Mouse (Mus musculus) lung, postnatal 0 days (tissue): Measurements from ENCODE around the gene Auh.

Experiments used
- CTCF ChIP-seq: IDR thresholded peaks from 2 replicates; pipeline ENCODE4 v1.5.1; 2016; ENCODE audit warnings: antibody characterized with exemption, mild to moderate bottlenecking
- EP300 ChIP-seq: IDR thresholded peaks from 2 replicates; pipeline ENCODE4 v1.6.1; 2016; ENCODE audit warnings: antibody characterized with exemption, mild to moderate bottlenecking, control low read depth

DNA sequence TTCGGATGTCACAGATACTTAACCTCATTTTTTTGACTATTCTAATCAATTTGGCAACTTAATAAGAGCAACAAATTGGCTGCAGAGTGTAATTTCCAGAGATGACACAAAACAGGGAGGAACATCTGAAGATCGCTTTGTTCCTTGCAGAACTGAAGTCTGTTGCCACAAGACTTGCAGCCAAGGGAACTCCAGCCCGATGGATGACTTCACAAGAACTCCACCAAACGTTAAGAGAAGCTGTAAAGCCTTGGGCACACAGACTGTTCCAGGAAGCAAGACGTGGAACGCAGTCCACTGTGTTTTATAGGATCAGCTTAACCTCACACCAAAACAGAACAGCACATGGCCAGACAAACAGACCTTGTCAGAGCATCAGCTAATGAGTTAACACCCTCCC, 123.9 kb downstream of the Auh start:
- no peak for TF ChIP-seq CTCF
- TF ChIP-seq EP300 = no peak
